Mouse (Mus musculus) C2C12 (cell line): Measurements from ENCODE around the gene Ror1.

Source experiments
- CTCF ChIP-seq: IDR thresholded peaks from one replicate; pipeline ENCODE4 v1.5.1; 2011; ENCODE audit not compliant: control insufficient read depth, insufficient read depth, insufficient read length
- MAX ChIP-seq: IDR thresholded peaks from one replicate; pipeline ENCODE4 v1.6.1; 2011; ENCODE audit warnings: mild to moderate bottlenecking, control low read depth
- MYOD1 ChIP-seq: IDR thresholded peaks from one replicate; pipeline ENCODE4 v1.6.1; 2011; ENCODE audit warnings: low read depth; ENCODE audit not compliant: control insufficient read depth, insufficient read length
- MYOG ChIP-seq: IDR thresholded peaks from one replicate; pipeline ENCODE4 v1.6.1; 2011; ENCODE audit not compliant: control insufficient read depth, insufficient read length; ENCODE audit errors: extremely low read depth
- USF1 ChIP-seq: IDR thresholded peaks from one replicate; pipeline ENCODE4 v1.6.1; 2011; ENCODE audit warnings: low read depth, mild to moderate bottlenecking, control low read depth, moderate library complexity

- TF ChIP-seq CTCF (no peak), MYOG (no peak), MAX (no peak), USF1 (no peak), MYOD1 (no peak)
Measured at GRCm38 (mm10) chr4:100186781-100187180, 91.2 kb downstream of the Ror1 start.
